Mouse (Mus musculus) heart, adult 2 months (tissue): ENCODE data around the gene Rnf5. TPM values are rescaled to one million over a fixed set of nuclear protein-coding genes. Genes with fewer than 3 reads are reported as not detected.

Source experiments
- DNase-seq, 2 experiments: peaks; one replicate each; pipeline ENCODE4 v3.0.0; 2021
- H3K27ac ChIP-seq: fragments of 200-600 bp; 2 replicates; pipeline ENCODE4 v1.8.1; 2022
- H3K27me3 ChIP-seq: fragments of 200-500 bp; 2 replicates; pipeline ENCODE4 v1.6.1; 2012; ENCODE audit warnings: mild to moderate bottlenecking, low read length, inconsistent platforms, mixed read lengths; ENCODE audit not compliant: control insufficient read depth, insufficient read depth
- H3K36me3 ChIP-seq: fragments of 200-500 bp; 2 replicates; pipeline ENCODE4 v1.6.1; 2012; ENCODE audit warnings: low read length, inconsistent platforms; ENCODE audit not compliant: control insufficient read depth, insufficient read depth
- H3K4me1 ChIP-seq: fragments of 200-500 bp; 2 replicates; pipeline ENCODE4 v1.6.1; 2011; ENCODE audit warnings: low read length; ENCODE audit not compliant: control insufficient read depth, insufficient read depth
- H3K4me3 ChIP-seq: fragments of 200-600 bp; 2 replicates; pipeline ENCODE4 v1.8.1; 2022
- H3K79me2 ChIP-seq: fragments of 200-500 bp; replicated peaks from 2 replicates; pipeline ENCODE4 v1.6.1; 2012; ENCODE audit warnings: mild to moderate bottlenecking, inconsistent platforms, low read length, moderate library complexity, mixed read lengths; ENCODE audit not compliant: control insufficient read depth, insufficient read depth
- H3K9ac ChIP-seq: fragments of 200-500 bp; 2 replicates; pipeline ENCODE4 v1.6.1; 2012; ENCODE audit warnings: low read depth, mild to moderate bottlenecking, control low read depth, inconsistent platforms, low read length, mixed read lengths
- CTCF ChIP-seq: fragments of 200-600 bp; IDR thresholded peaks from 2 replicates; pipeline ENCODE4 v1.8.1; 2022; ENCODE audit warnings: antibody characterized with exemption, mild to moderate bottlenecking, moderate library complexity
- EP300 ChIP-seq: fragments of 200-500 bp; IDR thresholded peaks from 2 replicates; pipeline ENCODE4 v1.6.1; 2011; ENCODE audit warnings: low read depth, low read length, control low read depth; ENCODE audit not compliant: insufficient read depth
- POLR2A ChIP-seq: fragments of 200-500 bp; IDR thresholded peaks from 2 replicates; pipeline ENCODE4 v1.6.1; 2011; ENCODE audit warnings: mild to moderate bottlenecking, low read depth, low read length, control low read depth; ENCODE audit not compliant: insufficient read depth
- WGBS: fragments of 180-500 bp; shearing (Covaris S2); methylation state at CpG from one replicate; pipeline ENCODE4 v1.1.7; 2018; 5-methylcytosine and 5-hydroxymethylcytosine counted together
- intact Hi-C: fragments of 180-260 bp; cut with DNase I; formaldehyde crosslinking; loops from one replicate; pipeline ENCODE4 v1.15.1; 2025
- polyA plus RNA-seq: library from polyadenylated mRNA; depleted of rRNA; stranded (reverse); fragments of >200 nt; gene quantifications from 2 replicates; pipeline ENCODE4 v1.2.3, GENCODE M21; 2012
- total RNA-seq, 2 experiments: library from RNA; stranded (reverse); gene quantifications; 2 replicates each; pipeline ENCODE4 v1.2.3; 2021

Rnf5 gene
- total and polyA plus RNA-seq, 3 experiments: 37.6 to 71.7 (median 40.4) TPM

DNA sequence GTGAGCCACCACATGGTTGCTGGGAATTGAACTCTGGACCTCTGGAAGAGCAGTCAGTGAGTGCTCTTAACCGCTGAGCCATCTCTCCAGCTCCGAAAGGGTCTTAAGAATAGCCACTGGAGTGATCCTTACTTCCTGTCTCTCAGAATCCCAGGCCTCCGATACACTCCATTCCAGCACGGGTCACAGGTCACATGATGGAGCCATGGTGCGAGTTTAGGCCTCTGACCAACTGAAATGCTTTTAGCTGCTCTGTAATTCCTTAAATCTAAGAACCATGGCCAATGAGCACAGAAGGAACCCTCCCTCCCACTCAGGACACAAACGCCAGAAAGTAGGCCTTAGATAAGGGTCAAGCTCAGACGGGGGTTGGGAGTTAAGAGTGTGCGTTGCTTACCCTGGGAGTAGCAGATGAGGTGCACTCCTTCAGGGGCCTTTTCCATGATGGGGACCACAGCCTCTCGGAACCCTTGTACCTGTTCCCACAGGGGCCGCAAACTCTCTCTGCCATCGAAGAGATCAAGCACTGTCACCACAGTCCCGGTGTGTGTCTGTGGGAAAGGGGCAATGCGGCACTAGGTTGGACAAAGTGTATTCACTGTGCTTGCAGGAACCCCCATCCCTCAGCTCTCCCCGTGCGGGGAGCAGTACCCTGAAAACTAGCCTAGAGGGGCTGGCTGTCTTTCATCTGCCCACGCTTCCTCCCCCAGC lies 22.7 kb upstream of the Rnf5 start:
- no peaks in the 10 kb centered on the region for H3K27me3 ChIP-seq
- DNase-seq: no peak
- peaks cover 4% of the 10 kb centered on the region for H3K4me1 ChIP-seq
- H3K79me2 ChIP-seq: no peaks in the 10 kb centered on the region
- H3K9ac ChIP-seq: peak overlapping the region; percentile 74
- TF ChIP-seq CTCF (no peak), EP300 (no peak), POLR2A (no peak)
- peak overlapping the region; percentile 73 for H3K4me3 ChIP-seq
- no peaks in the 10 kb centered on the region for H3K36me3 ChIP-seq
- intact Hi-C loops: loop anchor here (2.0 kb wide), 2 partner anchors 19 to 61 kb away; partner anchors contain the start of gene Notch4
- WGBS: 50% methylated on average over 16 of the region's 16 CpGs
- H3K27ac ChIP-seq: peak overlapping the region; percentile 95

DNA sequence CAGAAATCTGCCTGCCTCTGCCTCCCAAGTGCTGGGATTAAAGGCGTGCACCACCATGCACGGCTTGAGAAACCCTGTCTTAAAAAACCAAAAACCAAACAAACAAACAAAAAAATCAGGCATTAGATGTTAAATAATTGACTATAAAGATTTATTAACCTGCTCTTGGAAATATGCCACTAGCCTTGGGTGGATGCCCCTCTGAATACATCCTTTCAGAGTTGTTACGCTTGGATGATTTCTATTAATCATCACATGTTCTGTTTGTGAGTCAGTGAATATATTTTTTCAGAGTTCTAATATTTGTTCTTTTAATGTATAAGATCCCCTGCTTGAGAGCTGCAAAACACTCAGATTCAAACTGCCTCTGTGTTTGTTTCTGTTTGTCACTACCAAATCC lies 21.5 kb upstream of the Rnf5 start:
- Histone ChIP-seq H3K4me3 (no peak overlapping the region), H3K27ac (no peak overlapping the region), H3K79me2 (no peaks in the 10 kb centered on the region), H3K36me3 (no peaks in the 10 kb centered on the region), H3K9ac (no peak overlapping the region), H3K4me1 (peaks cover 2% of the 10 kb centered on the region), H3K27me3 (no peaks in the 10 kb centered on the region)
- intact Hi-C loops: no loop called here
- 93% methylated on average over 3 of the region's 3 CpGs for WGBS
- TF ChIP-seq EP300 (no peak), CTCF (no peak), POLR2A (no peak)
- DNase-seq: no peak

DNA sequence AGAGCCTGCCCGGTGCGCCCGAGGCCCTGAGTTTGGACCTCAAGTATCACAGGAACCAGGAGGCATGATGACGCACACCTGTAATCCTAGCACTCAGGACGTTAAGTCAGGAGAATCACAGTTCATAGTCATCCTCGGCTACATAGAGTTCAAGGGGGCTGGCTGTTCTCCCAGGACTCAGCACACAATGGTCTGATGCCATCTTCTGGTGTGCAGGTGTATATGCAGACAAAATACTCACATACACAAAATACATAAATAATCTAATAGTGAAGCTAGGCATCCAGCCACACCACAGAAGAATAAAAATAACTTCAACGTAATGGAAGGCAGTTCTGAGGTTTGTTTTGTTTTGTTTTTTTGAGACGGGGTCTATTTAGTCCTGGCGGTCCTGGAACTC lies 19.7 kb upstream of the Rnf5 start:
- Histone ChIP-seq H3K27me3 (no peaks in the 10 kb centered on the region), H3K79me2 (no peaks in the 10 kb centered on the region), H3K4me3 (no peak overlapping the region), H3K4me1 (no peaks in the 10 kb centered on the region; the same call in 1 of the 2 replicates), H3K27ac (no peak overlapping the region), H3K9ac (no peak overlapping the region), H3K36me3 (no peaks in the 10 kb centered on the region)
- no peak for DNase-seq
- intact Hi-C loops: no loop called here
- TF ChIP-seq CTCF (peak; percentile 39), EP300 (no peak), POLR2A (no peak)
- WGBS: 78% methylated on average over 9 of the region's 9 CpGs

DNA sequence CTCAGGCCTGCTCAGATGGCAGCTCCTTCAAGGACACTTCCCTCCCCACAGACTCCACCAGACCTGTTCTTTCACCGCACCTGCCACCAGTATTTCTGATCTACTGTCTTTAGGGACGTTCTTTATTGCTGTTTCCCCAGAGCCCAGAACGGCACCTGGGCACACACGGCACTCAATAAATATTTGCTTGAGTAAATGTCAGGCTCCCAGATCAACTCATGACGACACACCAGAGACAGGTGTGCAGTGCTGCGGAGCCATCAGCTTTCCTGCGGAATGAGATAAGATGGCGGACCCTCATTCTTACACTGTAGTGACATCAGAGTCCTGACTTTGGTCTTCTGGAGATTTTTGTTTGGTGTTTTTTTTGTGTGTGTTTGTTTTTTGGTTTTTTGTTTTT lies 17.5 kb upstream of the Rnf5 start:
- Histone ChIP-seq H3K79me2 (no peaks in the 10 kb centered on the region), H3K36me3 (no peaks in the 10 kb centered on the region), H3K9ac (no peak overlapping the region), H3K27me3 (no peaks in the 10 kb centered on the region), H3K4me1 (no peaks in the 10 kb centered on the region), H3K27ac (no peak overlapping the region), H3K4me3 (no peak overlapping the region)
- intact Hi-C loops: no loop called here
- TF ChIP-seq CTCF: no peak
- no peak for TF ChIP-seq POLR2A
- no peak for DNase-seq
- WGBS: 91% methylated on average over 8 of the region's 8 CpGs

DNA sequence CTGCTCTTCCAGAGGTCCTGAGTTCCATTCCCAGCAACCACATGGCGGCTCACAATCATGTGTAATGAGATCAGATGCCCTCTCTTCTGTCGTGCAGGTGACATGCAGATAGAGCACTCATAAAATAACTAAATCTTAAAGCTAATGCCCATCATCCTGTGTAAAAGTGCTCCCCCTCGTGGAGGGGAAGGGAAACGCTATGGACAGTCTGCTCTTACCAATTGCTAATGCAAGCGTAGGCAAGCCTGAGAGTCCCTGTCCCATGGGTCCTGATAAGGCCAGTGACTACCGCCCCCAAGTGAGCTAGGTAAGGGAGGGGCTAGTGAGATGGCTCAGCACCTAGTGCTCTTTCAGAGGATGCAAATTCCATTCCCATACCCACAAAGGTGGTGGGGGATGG lies 15.5 kb upstream of the Rnf5 start:
- 13% methylated on average over 6 of the region's 6 CpGs for WGBS
- Histone ChIP-seq H3K4me3 (no peak overlapping the region), H3K79me2 (no peaks in the 10 kb centered on the region), H3K9ac (no peak overlapping the region), H3K27ac (no peak overlapping the region), H3K27me3 (no peaks in the 10 kb centered on the region), H3K36me3 (no peaks in the 10 kb centered on the region), H3K4me1 (no peaks in the 10 kb centered on the region)
- TF ChIP-seq CTCF (peak; percentile 96), POLR2A (0 out of 2 replicates have a peak, but pooled peaks have one; percentile 12), EP300 (0 out of 2 replicates have a peak, but pooled peaks have one; percentile 29)
- intact Hi-C loops: loop anchor here (1.0 to 5.0 kb wide), 3 partner anchors 46 to 179 kb away; no protein-coding TSS in a partner anchor
- DNase-seq: peak; percentile 67 to 76

DNA sequence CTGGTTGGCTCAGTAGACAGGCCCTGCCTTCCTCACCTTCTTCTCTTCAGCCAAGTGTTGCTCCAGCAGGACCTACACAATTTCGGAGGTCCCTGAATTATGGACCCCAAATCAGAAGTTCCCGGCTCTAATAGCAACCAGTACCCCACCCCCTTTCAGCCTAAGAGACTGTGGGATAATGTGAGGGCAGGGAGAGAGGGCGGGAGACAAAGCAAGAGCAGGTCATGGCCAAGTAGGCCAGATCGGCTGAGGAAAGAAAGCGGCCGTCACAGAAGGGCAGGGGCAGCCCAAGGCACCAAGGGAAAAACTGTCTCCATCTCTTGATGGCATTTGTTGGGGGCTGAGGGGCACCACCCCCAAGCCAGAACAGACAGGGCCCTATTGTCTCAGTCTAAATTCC lies 12.4 kb upstream of the Rnf5 start, which contains the start of gene Egfl8:
Egfl8 (minus strand) TSS at position 101 of the 400 bp plus-strand sequence.
- H3K9ac ChIP-seq: no peak within 1 kb of the TSS
- no peak within 1 kb of the TSS for H3K4me3 ChIP-seq
- DNase-seq: no peak
- H3K36me3 ChIP-seq: no peaks in the 10 kb centered on the region
- peak within 1 kb of the TSS; percentile 26 for H3K27ac ChIP-seq
- H3K79me2 ChIP-seq: no peaks in the 10 kb centered on the region
- H3K4me1 ChIP-seq: no peaks in the 10 kb centered on the region
- TF ChIP-seq CTCF (no peak), EP300 (no peak)
- intact Hi-C loops: loop anchor here (5.0 kb wide), 1 partner anchor 59 kb away; no protein-coding TSS in a partner anchor
- H3K27me3 ChIP-seq: no peaks in the 10 kb centered on the region
- WGBS: 76% methylated on average over 6 of the region's 6 CpGs
